Mouse (Mus musculus) layer of hippocampus, adult 18-20 months (tissue): ENCODE results near the gene Fcgr4. TPM values are rescaled to one million over a fixed set of nuclear protein-coding genes. Genes with fewer than 3 reads are reported as not detected.

ENCODE experiments used
- microRNA-seq, 2 experiments: library from miRNA; unstranded; fragments of <30 nt; microRNA quantifications; one replicate each; pipeline ENCODE4 v1.2.0; 2021
- total RNA-seq, 2 experiments: library from RNA; stranded (reverse); gene quantifications; 2 replicates each; pipeline ENCODE4 v1.2.3; 2021

Fcgr4 gene
- total RNA-seq, 2 experiments from 2014 or later = 0.25 TPM; not detected in 1

Small RNAs within 50 kb of the gene (microRNA-seq; reads per million reads assigned to microRNA genes)
- gene Gm27552 (0 reads per million in 2 experiments), gene Mir6546 (0.20 to 0.49 reads per million in 2 experiments)

Other genes with a start within 250 kb of the Fcgr4 start
- gene Atf6, start 151.1 kb upstream of the Fcgr4 start, total RNA-seq = 10 to 100 TPM; 50.9 to 51.6 TPM
- under 1 TPM; 0.54 to 0.71 TPM for gene Gm26620, start 133.9 kb upstream of the Fcgr4 start, total RNA-seq
- 10 to 100 TPM; 14.7 to 15.8 TPM for gene Dusp12, start 133.4 kb upstream of the Fcgr4 start, total RNA-seq
- under 1 TPM; 0.25 to 0.33 TPM for gene Fcrlb, start 106.0 kb upstream of the Fcgr4 start, total RNA-seq
- not detected for gene Fcrla, start 91.3 kb upstream of the Fcgr4 start, total RNA-seq
- gene Fcgr2b, start 42.4 kb upstream of the Fcgr4 start, total RNA-seq = 1 to 10 TPM; 4.0 to 4.4 TPM
- 10 to 100 TPM in 1 of 2 experiments, 1 to 10 TPM in 1; 9.9 to 12.5 TPM for gene Fcgr3, start 46.0 kb downstream of the Fcgr4 start, total RNA-seq
- gene Cfap126, start 95.0 kb downstream of the Fcgr4 start, total RNA-seq = 1 to 10 TPM; 1.5 to 2.0 TPM
- gene Sdhc, start 131.7 kb downstream of the Fcgr4 start, total RNA-seq = 100 to 1,000 TPM; 181 to 187 TPM
- gene Mpz, start 131.8 kb downstream of the Fcgr4 start, total RNA-seq = not detected
- gene Pcp4l1, start 177.3 kb downstream of the Fcgr4 start, total RNA-seq = 10 to 100 TPM; 47.5 to 47.7 TPM
- under 1 TPM in 1 of 2 experiments, not detected in 1; 0.17 TPM for gene Nr1i3, start 195.1 kb downstream of the Fcgr4 start, total RNA-seq
- gene Tomm40l, start 203.6 kb downstream of the Fcgr4 start, total RNA-seq = 10 to 100 TPM; 71.6 to 77.6 TPM
- 1 to 10 TPM; 2.2 to 3.1 TPM for gene Apoa2, start 206.1 kb downstream of the Fcgr4 start, total RNA-seq
- gene Fcer1g, start 215.4 kb downstream of the Fcgr4 start, total RNA-seq = 10 to 100 TPM; 16.3 to 20.8 TPM
- 10 to 100 TPM; 10.9 to 11.9 TPM for gene Adamts4, start 231.5 kb downstream of the Fcgr4 start, total RNA-seq
- gene Ndufs2, start 232.5 kb downstream of the Fcgr4 start, total RNA-seq = 100 to 1,000 TPM; 270 to 277 TPM